Mouse (Mus musculus): ENCODE results near the gene Appl1. TPM values are rescaled to one million over a fixed set of nuclear protein-coding genes. Genes with fewer than 3 reads are reported as not detected.

Gene Appl1
- total and polyA plus RNA-seq, 3 experiments = 2.5 to 4.5 TPM; not detected in 1

DNA sequence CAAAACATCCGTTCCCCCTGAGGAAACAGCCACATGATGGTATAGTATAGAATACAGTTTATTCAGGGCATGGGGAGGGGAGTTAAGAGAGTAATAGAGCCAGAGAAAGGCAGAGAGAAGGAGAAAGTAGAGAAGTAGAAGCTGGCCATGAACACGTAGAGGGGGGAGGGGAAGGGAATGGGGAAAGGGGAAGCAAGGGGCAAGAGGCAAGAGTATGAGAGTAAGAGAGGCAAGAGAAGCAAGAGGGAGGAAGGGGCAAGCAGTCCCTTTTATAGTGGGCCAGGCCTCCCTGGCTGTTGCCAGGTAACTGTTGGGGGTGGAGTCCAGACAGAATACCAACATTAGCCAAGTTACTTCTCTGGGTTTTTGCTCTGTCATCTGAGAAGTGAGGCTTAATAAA, 6.5 kb upstream of the Appl1 start:
- Histone ChIP-seq H3K9ac (ENCODE audit: control insufficient read depth, low read depth, low read length, poor library complexity, severe bottlenecking) (no peak overlapping the region), H3K4me1 (ENCODE audit: control insufficient read depth in 1 of 2, insufficient read depth in 2 of 2, low read length in 2 of 2) (peaks cover 3 to 10% of the 10 kb centered on the region in 2 experiments; a peak in 1 of 4 replicates), H3K36me3 (ENCODE audit: control insufficient read depth in 1 of 2, insufficient read depth in 2 of 2, low read length in 2 of 2) (no peaks in the 10 kb centered on the region), H3K27ac (ENCODE audit: control insufficient read depth, low read depth, low read length) (no peak overlapping the region), H3K4me3 (ENCODE audit: control insufficient read depth in 1 of 2, insufficient read depth in 1 of 2, low read depth in 2 of 2, low read length in 2 of 2) (no peak overlapping the region), H3K79me2 (ENCODE audit: control insufficient read depth, insufficient read depth, low read length, poor library complexity) (no peaks in the 10 kb centered on the region), H3K9me3 (replicated peaks; ENCODE audit: insufficient read depth, low read length) (no peaks in the 10 kb centered on the region), H3K27me3 (ENCODE audit: control insufficient read depth in 1 of 2, insufficient read depth in 2 of 2, low read length in 2 of 2) (peaks cover 3% of the 10 kb centered on the region in 2 experiments)
- DNase-seq (ENCODE audit: low read depth, low spot score) = peak; percentile 46
- TF ChIP-seq USF1 (IDR thresholded peaks at IDR 0.05; ENCODE audit: low read depth, low read length) (no peak), NRF1 (IDR thresholded peaks at IDR 0.05; ENCODE audit: insufficient read depth, low read depth, low read length, poor library complexity, severe bottlenecking) (no peak), GATA1 (IDR thresholded peaks at IDR 0.05; ENCODE audit: low read depth, low read length) (no peak), NELFE (IDR thresholded peaks at IDR 0.05; ENCODE audit: low read depth, low read length) (no peak), ELF1 (IDR thresholded peaks at IDR 0.05; ENCODE audit: low read depth, low read length) (no peak), MAFK (IDR thresholded peaks at IDR 0.05; ENCODE audit: borderline replicate concordance, low read depth, low read length) (no peak)

DNA sequence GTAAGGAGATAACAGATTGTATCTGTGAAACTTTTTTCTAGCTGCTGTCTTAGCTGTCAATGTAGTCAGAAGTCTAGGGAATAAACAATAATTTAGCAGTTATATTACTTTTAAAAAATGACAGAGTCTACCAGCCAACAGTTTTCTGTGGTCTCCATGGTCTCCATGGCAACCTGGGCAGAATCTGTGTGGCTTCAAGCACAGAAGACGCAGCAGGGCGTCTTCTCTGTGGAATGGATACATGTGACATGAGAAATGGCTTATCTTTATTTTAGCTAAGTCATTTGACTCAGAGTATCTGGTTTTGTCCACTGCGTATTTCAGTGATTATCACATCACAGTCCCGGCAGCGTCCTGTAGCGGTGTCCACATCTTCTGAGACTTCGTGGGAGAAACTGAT, 5.2 kb upstream of the Appl1 start:
- Histone ChIP-seq H3K4me1 (ENCODE audit: control insufficient read depth in 1 of 2, insufficient read depth in 2 of 2, low read length in 2 of 2) (peaks cover 3 to 10% of the 10 kb centered on the region in 2 experiments; a peak in 1 of 4 replicates), H3K4me3 (ENCODE audit: control insufficient read depth in 1 of 2, insufficient read depth in 1 of 2, low read depth in 2 of 2, low read length in 2 of 2) (no peak overlapping the region), H3K9me3 (replicated peaks; ENCODE audit: insufficient read depth, low read length) (no peaks in the 10 kb centered on the region), H3K27me3 (ENCODE audit: control insufficient read depth in 1 of 2, insufficient read depth in 2 of 2, low read length in 2 of 2) (peaks cover 3% of the 10 kb centered on the region in 2 experiments), H3K79me2 (ENCODE audit: control insufficient read depth, insufficient read depth, low read length, poor library complexity) (no peaks in the 10 kb centered on the region), H3K9ac (ENCODE audit: control insufficient read depth, low read depth, low read length, poor library complexity, severe bottlenecking) (no peak overlapping the region), H3K27ac (ENCODE audit: control insufficient read depth, low read depth, low read length) (no peak overlapping the region), H3K36me3 (ENCODE audit: control insufficient read depth in 1 of 2, insufficient read depth in 2 of 2, low read length in 2 of 2) (peaks cover 0 to 2% of the 10 kb centered on the region in 2 experiments; a peak in 2 of 4 replicates)
- TF ChIP-seq SMC3 (IDR thresholded peaks at IDR 0.05; ENCODE audit: low read depth, low read length) (no peak), USF1 (IDR thresholded peaks at IDR 0.05; ENCODE audit: low read depth, low read length) (no peak), GATA1 (IDR thresholded peaks at IDR 0.05; ENCODE audit: low read depth, low read length) (0 out of 2 replicates have a peak, but pooled peaks have one; percentile 11), NRF1 (IDR thresholded peaks at IDR 0.05; ENCODE audit: insufficient read depth, low read depth, low read length, poor library complexity, severe bottlenecking) (no peak), MYB (IDR thresholded peaks at IDR 0.05; ENCODE audit: low read depth, low read length) (no peak), POLR2AphosphoS5 (IDR thresholded peaks at IDR 0.05; ENCODE audit: borderline replicate concordance, low read depth, low read length) (no peak), BHLHE40 (IDR thresholded peaks at IDR 0.05; ENCODE audit: borderline replicate concordance, low read depth, low read length) (no peak), ELF1 (IDR thresholded peaks at IDR 0.05; ENCODE audit: low read depth, low read length) (no peak), E2F4 (IDR thresholded peaks at IDR 0.05; ENCODE audit: borderline replicate concordance, low read depth, low read length) (no peak), HCFC1 (IDR thresholded peaks at IDR 0.05; ENCODE audit: low read depth, low read length) (no peak), EP300 (IDR thresholded peaks at IDR 0.05; ENCODE audit: low read depth in 1 of 2, low read length in 2 of 2) (peak in 1 of 2 experiments; percentile 27; a peak in 1 of 4 replicates), ZNF384 (IDR thresholded peaks at IDR 0.05; ENCODE audit: low read depth, low read length) (no peak), NELFE (IDR thresholded peaks at IDR 0.05; ENCODE audit: low read depth, low read length) (no peak), MEF2A (IDR thresholded peaks at IDR 0.05; ENCODE audit: extremely low read depth, insufficient replicate concordance, low read depth, low read length, poor library complexity, severe bottlenecking) (no peak)
- peak; percentile 65 for DNase-seq (ENCODE audit: low read depth, low spot score)

Data from MEL (cell line).